Mouse (Mus musculus) megakaryocyte, embryonic 14.5 days (primary cell): ENCODE data around the gene Rptn.

Experiments
- FLI1 ChIP-seq: IDR thresholded peaks from 2 replicates; pipeline ENCODE4 v1.6.1; 2012; ENCODE audit warnings: low read length, inconsistent platforms, mixed read lengths
- GATA1 ChIP-seq: IDR thresholded peaks from 3 replicates; pipeline ENCODE4 v1.6.1; 2012; ENCODE audit warnings: mixed read lengths, low read length, inconsistent platforms, borderline replicate concordance

DNA sequence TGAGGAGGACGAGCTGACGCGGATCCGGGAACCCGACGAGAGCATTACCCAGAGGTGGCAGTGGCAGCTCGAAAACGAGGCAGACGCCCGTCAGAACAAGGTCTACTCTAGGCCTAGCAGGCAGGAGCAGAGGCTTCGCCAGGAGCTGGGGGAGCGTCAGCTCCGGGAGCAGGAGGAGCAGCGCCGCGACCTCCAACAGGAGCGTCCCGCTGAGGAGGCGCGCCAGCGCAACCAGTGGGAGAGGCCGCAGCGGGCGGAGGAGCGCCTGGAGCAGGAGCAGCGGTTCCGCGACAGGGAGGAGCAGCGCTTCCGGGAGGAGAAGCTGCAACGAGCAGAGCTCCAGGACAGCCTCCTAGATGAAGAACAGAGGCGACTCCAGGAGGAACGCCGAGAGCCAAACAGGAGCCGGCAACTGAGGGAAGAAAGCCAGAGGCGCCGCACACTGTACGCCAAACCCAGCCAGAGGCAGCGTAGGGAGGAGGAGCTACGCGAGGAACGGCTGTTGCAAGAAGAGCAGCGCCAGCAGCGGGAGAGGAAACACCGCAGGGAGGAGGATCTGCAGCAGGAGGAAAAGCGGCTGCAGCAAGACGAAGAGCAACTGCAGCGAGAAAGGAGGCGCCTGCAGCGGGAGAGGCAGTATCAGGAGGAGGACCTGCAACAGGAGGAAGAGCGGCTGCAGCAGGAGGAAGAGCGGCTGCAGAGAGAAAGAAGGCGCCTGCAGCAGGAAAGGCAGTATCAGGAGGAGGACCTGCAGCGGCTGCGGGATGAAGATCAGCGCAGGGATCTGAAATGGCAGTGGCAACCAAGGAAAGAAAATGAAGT lies 51.1 kb downstream of the Rptn start:
- TF ChIP-seq GATA1 = no peak
- no peak for TF ChIP-seq FLI1
